In genomic region chr7:4165286-4165685, GRCm38 (mm10) we compare ENCODE assay signal across 8 mouse cellular contexts. TPM values are rescaled to one million over a fixed set of nuclear protein-coding genes. Genes with fewer than 3 reads are reported as not detected.
DNase-seq lines count a peak whose midpoint lies in the region; ATAC-seq lines count a peak whose summit lies in the region.

No protein-coding gene starts in this region.

- H3K27me3 ChIP-seq in heart, embryonic 13.5 days (replicated peaks) = no peaks in the 10 kb centered on the region
- H3K27me3 ChIP-seq in forebrain, embryonic 13.5 days = no peaks in the 10 kb centered on the region
- H3K27me3 ChIP-seq in kidney, embryonic 16.5 days (ENCODE audit: insufficient read depth, low read length) = no peaks in the 10 kb centered on the region
- no peaks in the 10 kb centered on the region for H3K27me3 ChIP-seq in midbrain, embryonic 15.5 days (replicated peaks)

- intact Hi-C loops in left cerebral cortex, postnatal 14 days (cut with DNase I) = no loop called here

- 14% methylated on average over 3 of the region's 3 CpGs for WGBS in heart, embryonic 13.5 days
- WGBS in forebrain, embryonic 13.5 days = 43% methylated on average over 3 of the region's 3 CpGs
- 11% methylated on average over 3 of the region's 3 CpGs for WGBS in kidney, embryonic 16.5 days
- 31% methylated on average over 3 of the region's 3 CpGs for WGBS in midbrain, embryonic 15.5 days

- no peaks in the 10 kb centered on the region for H3K9me3 ChIP-seq in heart, embryonic 13.5 days
- H3K9me3 ChIP-seq in forebrain, embryonic 13.5 days (replicated peaks) = no peaks in the 10 kb centered on the region
- no peaks in the 10 kb centered on the region for H3K9me3 ChIP-seq in kidney, embryonic 16.5 days (ENCODE audit: low read length)
- no peaks in the 10 kb centered on the region for H3K9me3 ChIP-seq in midbrain, embryonic 15.5 days

- peak overlapping the region; percentile 65 for H3K4me3 ChIP-seq in heart, embryonic 13.5 days
- H3K4me3 ChIP-seq in forebrain, embryonic 13.5 days = no peak overlapping the region
- peak overlapping the region; percentile 57; the same call in 1 of the 2 replicates for H3K4me3 ChIP-seq in kidney, embryonic 16.5 days (ENCODE audit: low read length)
- H3K4me3 ChIP-seq in midbrain, embryonic 15.5 days = no peak overlapping the region

- H3K4me1 ChIP-seq in heart, embryonic 13.5 days = peaks cover 22% of the 10 kb centered on the region
- peaks cover 12% of the 10 kb centered on the region for H3K4me1 ChIP-seq in forebrain, embryonic 13.5 days
- H3K4me1 ChIP-seq in kidney, embryonic 16.5 days (ENCODE audit: insufficient read depth, low read length) = peaks cover 16% of the 10 kb centered on the region
- H3K4me1 ChIP-seq in midbrain, embryonic 15.5 days = peaks cover 8% of the 10 kb centered on the region; the same call in 1 of the 2 replicates

- no peaks in the 10 kb centered on the region for H3K36me3 ChIP-seq in heart, embryonic 13.5 days
- no peaks in the 10 kb centered on the region for H3K36me3 ChIP-seq in forebrain, embryonic 13.5 days (ENCODE audit: poor library complexity, severe bottlenecking)
- H3K36me3 ChIP-seq in kidney, embryonic 16.5 days (ENCODE audit: insufficient read depth, low read length) = no peaks in the 10 kb centered on the region
- no peaks in the 10 kb centered on the region for H3K36me3 ChIP-seq in midbrain, embryonic 15.5 days (replicated peaks)

- peak overlapping the region; percentile 58; the same call in 1 of the 2 replicates for H3K9ac ChIP-seq in heart, embryonic 13.5 days
- H3K9ac ChIP-seq in forebrain, embryonic 13.5 days = no peak overlapping the region
- peak overlapping the region; percentile 38; the same call in 1 of the 2 replicates for H3K9ac ChIP-seq in kidney, embryonic 16.5 days (replicated peaks; ENCODE audit: low read length)
- no peak overlapping the region for H3K9ac ChIP-seq in midbrain, embryonic 15.5 days

- H3K4me2 ChIP-seq in heart, embryonic 13.5 days = peak overlapping the region; percentile 77
- H3K4me2 ChIP-seq in forebrain, embryonic 13.5 days = peak overlapping the region; percentile 1; the same call in 1 of the 2 replicates
- H3K4me2 ChIP-seq in kidney, embryonic 16.5 days (replicated peaks; ENCODE audit: low read depth, low read length) = peak overlapping the region; percentile 70
- 0 out of 2 replicates have a peak overlapping the region, but pooled peaks have one; percentile 41 for H3K4me2 ChIP-seq in midbrain, embryonic 15.5 days

- ATAC-seq in heart, embryonic 13.5 days (ENCODE audit: extremely low read depth, insufficient number of reproducible peaks, low FRiP score, low TSS enrichment) = no peak
- ATAC-seq in forebrain, embryonic 13.5 days = no peak
- no peak for ATAC-seq in kidney, embryonic 16.5 days (ENCODE audit: low FRiP score, low TSS enrichment)
- ATAC-seq in midbrain, embryonic 15.5 days (replicated peaks) = no peak

- H3K27ac ChIP-seq in heart, embryonic 13.5 days (replicated peaks) = peak overlapping the region; percentile 86
- H3K27ac ChIP-seq in forebrain, embryonic 13.5 days = no peak overlapping the region
- peak overlapping the region; percentile 55; the same call in 1 of the 2 replicates for H3K27ac ChIP-seq in kidney, embryonic 16.5 days (ENCODE audit: low read length)
- no peak overlapping the region for H3K27ac ChIP-seq in midbrain, embryonic 15.5 days

- DNase-seq in heart, adult 18-20 months = no peak
- DNase-seq in layer of hippocampus, adult 9-11 months = no peak
- no peak for DNase-seq in right cerebral cortex, postnatal 14 days
- no peak for DNase-seq in left cerebral cortex, postnatal 14 days (ENCODE audit: low spot score in 2 of 2)

RNA-seq across cellular contexts. Expression of gene Cdc42ep5, which starts 0.6 kb away (rescaled TPM):
- 26.5 and 26.7 TPM in 2 replicates for polyA plus RNA-seq in heart, embryonic 13.5 days (2015; fragmentation: Nextera tagmentation; extraction: Ambion mirVana)
- 1 to 10 TPM; 4.1 to 4.6 TPM for total RNA-seq in heart, adult 18-20 months (2021)
- polyA plus RNA-seq in forebrain, embryonic 13.5 days (2015; fragmentation: Nextera tagmentation; extraction: Ambion mirVana) = 5.1 and 5.2 TPM in 2 replicates
- 36.5 and 43.2 TPM in 2 replicates for polyA plus RNA-seq in kidney, embryonic 16.5 days (2015; fragmentation: Nextera tagmentation; extraction: Ambion mirVana)
- 6.2 and 6.4 TPM in 2 replicates for polyA plus RNA-seq in midbrain, embryonic 15.5 days (2015; fragmentation: Nextera tagmentation; extraction: Ambion mirVana)
- 1 to 10 TPM; 2.4 to 3.2 TPM for total RNA-seq in left cerebral cortex, postnatal 14 days (2021)

RNA-seq across cellular contexts. Expression of gene Leng9, which starts 15.1 kb away (rescaled TPM):
- polyA plus RNA-seq in heart, embryonic 13.5 days (2015; fragmentation: Nextera tagmentation; extraction: Ambion mirVana) = 1.8 and 2.0 TPM in 2 replicates
- total RNA-seq in heart, adult 18-20 months (2021) = 1 to 10 TPM; 2.6 TPM
- 3.5 and 3.9 TPM in 2 replicates for polyA plus RNA-seq in forebrain, embryonic 13.5 days (2015; fragmentation: Nextera tagmentation; extraction: Ambion mirVana)
- polyA plus RNA-seq in kidney, embryonic 16.5 days (2015; fragmentation: Nextera tagmentation; extraction: Ambion mirVana) = 3.6 and 4.3 TPM in 2 replicates
- polyA plus RNA-seq in midbrain, embryonic 15.5 days (2015; fragmentation: Nextera tagmentation; extraction: Ambion mirVana) = 5.2 and 6.0 TPM in 2 replicates
- 1 to 10 TPM; 6.1 to 6.7 TPM for total RNA-seq in left cerebral cortex, postnatal 14 days (2021)

RNA-seq across cellular contexts. Expression of gene Leng8, which starts 28.4 kb away (rescaled TPM):
- 44.4 and 45.9 TPM in 2 replicates for polyA plus RNA-seq in heart, embryonic 13.5 days (2015; fragmentation: Nextera tagmentation; extraction: Ambion mirVana)
- 10 to 100 TPM; 21.2 to 31.9 TPM for total RNA-seq in heart, adult 18-20 months (2021)
- 61.3 and 71.1 TPM in 2 replicates for polyA plus RNA-seq in forebrain, embryonic 13.5 days (2015; fragmentation: Nextera tagmentation; extraction: Ambion mirVana)
- polyA plus RNA-seq in kidney, embryonic 16.5 days (2015; fragmentation: Nextera tagmentation; extraction: Ambion mirVana) = 59.7 and 74.2 TPM in 2 replicates
- 102 and 104 TPM in 2 replicates for polyA plus RNA-seq in midbrain, embryonic 15.5 days (2015; fragmentation: Nextera tagmentation; extraction: Ambion mirVana)
- total RNA-seq in left cerebral cortex, postnatal 14 days (2021) = 100 to 1,000 TPM; 152 TPM

RNA-seq across cellular contexts. Expression of gene Ttyh1, which starts 46.1 kb away (rescaled TPM):
- 0.88 and 1.0 TPM in 2 replicates for polyA plus RNA-seq in heart, embryonic 13.5 days (2015; fragmentation: Nextera tagmentation; extraction: Ambion mirVana)
- total RNA-seq in heart, adult 18-20 months (2021) = under 1 TPM; 0.69 to 0.92 TPM
- polyA plus RNA-seq in forebrain, embryonic 13.5 days (2015; fragmentation: Nextera tagmentation; extraction: Ambion mirVana) = 121 and 149 TPM in 2 replicates
- 2.4 and 2.7 TPM in 2 replicates for polyA plus RNA-seq in kidney, embryonic 16.5 days (2015; fragmentation: Nextera tagmentation; extraction: Ambion mirVana)
- polyA plus RNA-seq in midbrain, embryonic 15.5 days (2015; fragmentation: Nextera tagmentation; extraction: Ambion mirVana) = 115 and 144 TPM in 2 replicates
- total RNA-seq in left cerebral cortex, postnatal 14 days (2021) = 100 to 1,000 TPM; 837 to 867 TPM

Comparison
In these comparisons a context has a peak if more than half of its experiments do, and no peak if none do; other contexts are left out.
1. H3K27ac ChIP-seq: peak in heart, embryonic 13.5 days (single experiment) and kidney, embryonic 16.5 days (single experiment); none in forebrain, embryonic 13.5 days (single experiment) and midbrain, embryonic 15.5 days (single experiment).
2. H3K4me2 ChIP-seq: peak in every context shown above with its lines; median percentile 77 in heart, embryonic 13.5 days; 70 in kidney, embryonic 16.5 days; 41 in midbrain, embryonic 15.5 days; 1 in forebrain, embryonic 13.5 days.
3. H3K4me3 ChIP-seq: peak in heart, embryonic 13.5 days (single experiment) and kidney, embryonic 16.5 days (single experiment); none in forebrain, embryonic 13.5 days (single experiment) and midbrain, embryonic 15.5 days (single experiment).
4. H3K9ac ChIP-seq: peak in heart, embryonic 13.5 days (single experiment) and kidney, embryonic 16.5 days (single experiment); none in forebrain, embryonic 13.5 days (single experiment) and midbrain, embryonic 15.5 days (single experiment).